Mouse (Mus musculus) forebrain, embryonic 10.5 days (tissue): Measurements from ENCODE around the gene Pusl1. TPM values are rescaled to one million over a fixed set of nuclear protein-coding genes. Genes with fewer than 3 reads are reported as not detected.

Experiments used
- microRNA-seq: library from miRNA; unstranded; fragments of <30 nt; microRNA quantifications from one replicate; pipeline ENCODE4, GENCODE M21; 2017
- polyA plus RNA-seq: library from polyadenylated mRNA; unstranded; fragments of >200 nt; fragmentation: Nextera tagmentation; extraction: Ambion mirVana; gene quantifications from 2 replicates; pipeline ENCODE4 v1.2.1, GENCODE M21; 2016

Gene Pusl1
- polyA plus RNA-seq, 1 experiment from 2014 or later = 54.5 TPM

Small RNA genes within 50 kb of the gene (microRNA-seq; reads per million reads assigned to microRNA genes)
- gene Gm22991 = not detected

Other genes starting within 250 kb of the Pusl1 start
- not detected in 2 replicates for gene Gm10563, start 246.4 kb downstream of the Pusl1 start, polyA plus RNA-seq
- gene Mmp23, start 238.4 kb downstream of the Pusl1 start, polyA plus RNA-seq = 1.8 and 2.8 TPM in 2 replicates
- 16.8 and 18.3 TPM in 2 replicates for gene Mib2, start 222.6 kb downstream of the Pusl1 start, polyA plus RNA-seq
- gene Fndc10, start 197.4 kb downstream of the Pusl1 start, polyA plus RNA-seq = 0.64 and 0.67 TPM in 2 replicates
- gene Ssu72, start 187.0 kb downstream of the Pusl1 start, polyA plus RNA-seq = 163 and 164 TPM in 2 replicates
- 0.36 and 0.77 TPM in 2 replicates for gene Tmem240, start 157.0 kb downstream of the Pusl1 start, polyA plus RNA-seq
- 141 and 149 TPM in 2 replicates for gene Atad3a, start 130.7 kb downstream of the Pusl1 start, polyA plus RNA-seq
- 9.7 and 11.3 TPM in 2 replicates for gene Vwa1, start 117.1 kb downstream of the Pusl1 start, polyA plus RNA-seq
- 0.24 and 0.27 TPM in 2 replicates for gene Tmem88b, start 105.9 kb downstream of the Pusl1 start, polyA plus RNA-seq
- gene Ankrd65, start 101.3 kb downstream of the Pusl1 start, polyA plus RNA-seq = not detected in 2 replicates
- gene Mrpl20, start 88.9 kb downstream of the Pusl1 start, polyA plus RNA-seq = 253 and 258 TPM in 2 replicates
- gene Ccnl2, start 79.3 kb downstream of the Pusl1 start, polyA plus RNA-seq = 166 and 168 TPM in 2 replicates
- 165 and 172 TPM in 2 replicates for gene Aurkaip1, start 60.5 kb downstream of the Pusl1 start, polyA plus RNA-seq
- gene Mxra8, start 52.1 kb downstream of the Pusl1 start, polyA plus RNA-seq = 37.6 and 39.4 TPM in 2 replicates
- gene Dvl1, start 44.4 kb downstream of the Pusl1 start, polyA plus RNA-seq = 4.6 and 5.3 TPM in 2 replicates
- 0.12 and 0.33 TPM in 2 replicates for gene Tas1r3, start 28.4 kb downstream of the Pusl1 start, polyA plus RNA-seq
- 21.2 and 24.0 TPM in 2 replicates for gene Cptp, start 22.3 kb downstream of the Pusl1 start, polyA plus RNA-seq
- gene Ints11, start 22.2 kb downstream of the Pusl1 start, polyA plus RNA-seq = 120 and 121 TPM in 2 replicates
- 24.3 and 24.5 TPM in 2 replicates for gene Acap3, start within 50 bp of the Pusl1 start, polyA plus RNA-seq
- 144 and 150 TPM in 2 replicates for gene Ube2j2, start 52.0 kb upstream of the Pusl1 start, polyA plus RNA-seq
- gene C1qtnf12, start 70.5 kb upstream of the Pusl1 start, polyA plus RNA-seq = 18.4 and 20.9 TPM in 2 replicates
- gene B3galt6, start 100.9 kb upstream of the Pusl1 start, polyA plus RNA-seq = 12.7 and 14.0 TPM in 2 replicates
- 134 and 135 TPM in 2 replicates for gene Sdf4, start 101.1 kb upstream of the Pusl1 start, polyA plus RNA-seq
- 0.72 and 1.1 TPM in 2 replicates for gene Tnfrsf4, start 122.1 kb upstream of the Pusl1 start, polyA plus RNA-seq
- 0.72 and 1.1 TPM in 2 replicates for gene Tnfrsf18, start 134.4 kb upstream of the Pusl1 start, polyA plus RNA-seq
- 0.10 and 0.41 TPM in 2 replicates for gene Ttll10, start 167.6 kb upstream of the Pusl1 start, polyA plus RNA-seq
- gene 9430015G10Rik, start 218.2 kb upstream of the Pusl1 start, polyA plus RNA-seq = 81.2 and 86.9 TPM in 2 replicates
- 0.87 and 1.1 TPM in 2 replicates for gene Rnf223, start 238.7 kb upstream of the Pusl1 start, polyA plus RNA-seq